Mouse (Mus musculus) liver, embryonic 14.5 days (tissue): ENCODE measurements around the gene Elane. TPM values are rescaled to one million over a fixed set of nuclear protein-coding genes. Genes with fewer than 3 reads are reported as not detected.

ENCODE experiments used
- ATAC-seq: fragments of 200-750 bp; cut with Nextera tagmentation; 2 replicates; pipeline ENCODE4 v1.8.0; 2017; ENCODE audit warnings: moderate number of reproducible peaks, mild to moderate bottlenecking, moderate library complexity; ENCODE audit not compliant: insufficient read depth
- DNase-seq, 3 experiments: peaks; one replicate each; pipeline ENCODE4 v3.0.0-alpha.2; 2012 to 2013; ENCODE audit warnings: low read depth in 3 of 3, low spot score in 3 of 3
- H3K27ac ChIP-seq: fragments of 300-500 bp; sonication (generic); 2 replicates; pipeline ENCODE4 v1.5.1; 2014; ENCODE audit warnings: moderate library complexity, mild to moderate bottlenecking, control low read depth, inconsistent platforms
- H3K27me3 ChIP-seq: fragments of 300-500 bp; sonication (generic); 2 replicates; pipeline ENCODE4 v1.6.1; 2014; ENCODE audit warnings: mild to moderate bottlenecking, low read length, moderate library complexity; ENCODE audit not compliant: control insufficient read depth, insufficient read depth
- H3K36me3 ChIP-seq: fragments of 300-500 bp; sonication (generic); replicated peaks from 2 replicates; pipeline ENCODE4 v1.6.1; 2014; ENCODE audit warnings: low read depth; ENCODE audit not compliant: control insufficient read depth, insufficient read depth
- H3K4me1 ChIP-seq, 2 experiments: fragments of 200-500 bp in 1 of 2; fragments of 300-500 bp in 1 of 2; sonication (generic) in 1 of 2; replicated peaks; 2 replicates each; pipeline ENCODE4 v1.6.1; 2012 to 2014; ENCODE audit warnings: antibody characterized with exemption in 1 of 2, inconsistent platforms in 1 of 2, low read length in 1 of 2; ENCODE audit not compliant: control insufficient read depth in 2 of 2, insufficient read depth in 2 of 2
- H3K4me2 ChIP-seq: fragments of 300-500 bp; sonication (generic); 2 replicates; pipeline ENCODE4 v1.6.1; 2014; ENCODE audit warnings: low read depth, mild to moderate bottlenecking, control low read depth, moderate library complexity
- H3K4me3 ChIP-seq, 2 experiments: fragments of 200-500 bp in 1 of 2; fragments of 300-500 bp in 1 of 2; sonication (generic) in 1 of 2; 2 replicates each; pipeline ENCODE4 v1.5.1; 2012 to 2014; ENCODE audit warnings: low read depth in 2 of 2, low read length in 2 of 2, mild to moderate bottlenecking in 2 of 2, control low read depth in 1 of 2, inconsistent platforms in 1 of 2, moderate library complexity in 1 of 2; ENCODE audit not compliant: insufficient read depth in 1 of 2
- H3K9ac ChIP-seq: fragments of 300-500 bp; sonication (generic); replicated peaks from 2 replicates; pipeline ENCODE4 v1.6.1; 2014; ENCODE audit warnings: mild to moderate bottlenecking, control low read depth, moderate library complexity
- H3K9me3 ChIP-seq: fragments of 300-500 bp; sonication (generic); 2 replicates; pipeline ENCODE4 v1.6.1; 2016; ENCODE audit warnings: low read length, mixed read lengths; ENCODE audit not compliant: control insufficient read depth
- CTCF ChIP-seq: IDR thresholded peaks from 2 replicates; pipeline ENCODE4 v1.5.1; 2016; ENCODE audit warnings: antibody characterized with exemption, low read depth, control low read depth
- EP300 ChIP-seq: IDR thresholded peaks from 2 replicates; pipeline ENCODE4 v1.6.1; 2016; ENCODE audit warnings: antibody characterized with exemption, low read depth
- WGBS: fragments of 180-500 bp; shearing (Covaris S2); extraction: QIAGEN DNeasy Blood & Tissue Kit; methylation state at CpG from one replicate; pipeline ENCODE4 v1.1.7; 2014; ENCODE audit not compliant: insufficient replicate concordance; 5-methylcytosine and 5-hydroxymethylcytosine counted together
- polyA plus RNA-seq, 2 experiments: library from polyadenylated mRNA; depleted of rRNA in 1 of 2; stranded (reverse) in 1 of 2; unstranded in 1 of 2; fragments of >200 nt; fragmentation: Nextera tagmentation in 1 of 2; extraction: Ambion mirVana in 1 of 2; gene quantifications; 2 replicates each; pipeline versions ENCODE4 v1.2.1 to v1.2.3; 2012 to 2014

The Elane gene
- polyA plus RNA-seq, 2 experiments: 52.2 to 151 TPM

- Histone ChIP-seq H3K4me1 (peaks cover 28 to 52% of the 10 kb centered on the region in 2 experiments), H3K36me3 (peaks cover 35% of the 10 kb centered on the region), H3K9me3 (no peaks in the 10 kb centered on the region), H3K27ac (peak overlapping the region; percentile 94), H3K4me2 (peak overlapping the region; percentile 87), H3K9ac (peak overlapping the region; percentile 83), H3K4me3 (peak overlapping the region; percentile 72 to 80), H3K27me3 (no peaks in the 10 kb centered on the region)
- peak; percentile 36 for ATAC-seq
- TF ChIP-seq CTCF (no peak), EP300 (no peak)
- WGBS: under 1% methylated on average over 81 of the region's 83 CpGs
- peak; percentile 37 to 44 (median 41) for DNase-seq
Observed at GRCm38 (mm10) chr10:79854801-79855541, 31.1 kb upstream of the Elane start.

GRCm38 (mm10) chr10:79855558-79856184 is 30.4 kb upstream of the Elane start:
- under 1% methylated on average over 10 of the region's 10 CpGs for WGBS
- H3K9me3 ChIP-seq: no peaks in the 10 kb centered on the region
- peak overlapping the region; percentile 72 to 80 for H3K4me3 ChIP-seq
- no peak for ATAC-seq
- TF ChIP-seq CTCF: no peak
- no peak for TF ChIP-seq EP300
- peak in 1 of 3 experiments; percentile 44 for DNase-seq
- H3K27me3 ChIP-seq: no peaks in the 10 kb centered on the region
- H3K9ac ChIP-seq: peak overlapping the region; percentile 83
- peaks cover 28 to 48% of the 10 kb centered on the region in 2 experiments for H3K4me1 ChIP-seq
- peak overlapping the region; percentile 94 for H3K27ac ChIP-seq
- H3K36me3 ChIP-seq: peaks cover 42% of the 10 kb centered on the region
- H3K4me2 ChIP-seq: peak overlapping the region; percentile 87

GRCm38 (mm10) chr10:79856280-79856679 is 29.8 kb upstream of the Elane start:
- TF ChIP-seq EP300 (no peak), CTCF (no peak)
- Histone ChIP-seq H3K4me1 (peaks cover 28 to 48% of the 10 kb centered on the region in 2 experiments), H3K4me2 (peak overlapping the region; percentile 87), H3K9ac (peak overlapping the region; percentile 83), H3K4me3 (peak overlapping the region; percentile 72 to 80), H3K36me3 (peaks cover 48% of the 10 kb centered on the region), H3K27me3 (no peaks in the 10 kb centered on the region), H3K9me3 (no peaks in the 10 kb centered on the region), H3K27ac (no peak overlapping the region; the same call in 1 of the 2 replicates)
- DNase-seq (no peak), ATAC-seq (no peak)
- WGBS: 34% methylated on average over 6 of the region's 6 CpGs

- WGBS: 35% methylated on average over 7 of the region's 7 CpGs
Observed at GRCm38 (mm10) chr10:79856704-79857451, 29.2 kb upstream of the Elane start.

GRCm38 (mm10) chr10:79857452-79857811 is 28.6 kb upstream of the Elane start:
- H3K4me3 ChIP-seq: peak overlapping the region; percentile 72 to 80
- ATAC-seq: no peak
- H3K36me3 ChIP-seq: peaks cover 59% of the 10 kb centered on the region
- DNase-seq: peak in 1 of 3 experiments; percentile 41
- 18% methylated on average over 4 of the region's 4 CpGs for WGBS
- peaks cover 17 to 37% of the 10 kb centered on the region in 2 experiments for H3K4me1 ChIP-seq
- no peak overlapping the region for H3K27ac ChIP-seq
- no peaks in the 10 kb centered on the region for H3K9me3 ChIP-seq
- TF ChIP-seq CTCF (no peak), EP300 (no peak)
- H3K9ac ChIP-seq: peak overlapping the region; percentile 83
- no peaks in the 10 kb centered on the region for H3K27me3 ChIP-seq
- peak overlapping the region; percentile 87 for H3K4me2 ChIP-seq

More at GRCm38 (mm10) chr10:79856704-79857451, 29.2 kb upstream of the Elane start:
- no peak for ATAC-seq
- Histone ChIP-seq H3K4me2 (peak overlapping the region; percentile 87), H3K4me3 (peak overlapping the region; percentile 72 to 80), H3K27ac (no peak overlapping the region), H3K36me3 (peaks cover 54% of the 10 kb centered on the region), H3K9ac (peak overlapping the region; percentile 83), H3K27me3 (no peaks in the 10 kb centered on the region), H3K4me1 (peaks cover 22 to 42% of the 10 kb centered on the region in 2 experiments), H3K9me3 (no peaks in the 10 kb centered on the region)
- DNase-seq: no peak
- TF ChIP-seq EP300 (no peak), CTCF (no peak)
